Mouse (Mus musculus) midbrain, embryonic 10.5 days (tissue): Measurements from ENCODE around the gene Stk24. TPM values are rescaled to one million over a fixed set of nuclear protein-coding genes. Genes with fewer than 3 reads are reported as not detected.

Experiments
- DNase-seq: peaks from one replicate; pipeline ENCODE4 v3.0.0-alpha.2; 2017; ENCODE audit warnings: low spot score
- H3K27ac ChIP-seq: fragments of 300-500 bp; sonication (generic); replicated peaks from 2 replicates; pipeline ENCODE4 v1.5.1; 2016; ENCODE audit warnings: mild to moderate bottlenecking
- H3K27me3 ChIP-seq: fragments of 300-500 bp; sonication (generic); 2 replicates; pipeline ENCODE4 v1.6.1; 2016; ENCODE audit warnings: low read depth, mild to moderate bottlenecking; ENCODE audit not compliant: poor library complexity, severe bottlenecking
- H3K36me3 ChIP-seq: fragments of 300-500 bp; sonication (generic); 2 replicates; pipeline ENCODE4 v1.6.1; 2016; ENCODE audit warnings: mild to moderate bottlenecking, moderate library complexity
- H3K4me1 ChIP-seq: fragments of 300-500 bp; sonication (generic); 2 replicates; pipeline ENCODE4 v1.6.1; 2016
- H3K4me3 ChIP-seq: fragments of 300-500 bp; sonication (generic); 2 replicates; pipeline ENCODE4 v1.5.1; 2016; ENCODE audit warnings: mild to moderate bottlenecking, moderate library complexity
- H3K9me3 ChIP-seq: fragments of 300-500 bp; sonication (generic); replicated peaks from 2 replicates; pipeline ENCODE4 v1.6.1; 2016; ENCODE audit warnings: mild to moderate bottlenecking
- WGBS: fragments of 180-500 bp; shearing (Covaris S2); methylation state at CpG from one replicate; pipeline ENCODE4 v1.1.7; 2016; 5-methylcytosine and 5-hydroxymethylcytosine counted together
- polyA plus RNA-seq: library from polyadenylated mRNA; unstranded; fragments of >200 nt; fragmentation: Nextera tagmentation; extraction: Ambion mirVana; gene quantifications from 2 replicates; pipeline ENCODE4 v1.2.1, GENCODE M21; 2016

Gene Stk24
- polyA plus RNA-seq, 1 experiment from 2014 or later = 36.8 TPM

DNA sequence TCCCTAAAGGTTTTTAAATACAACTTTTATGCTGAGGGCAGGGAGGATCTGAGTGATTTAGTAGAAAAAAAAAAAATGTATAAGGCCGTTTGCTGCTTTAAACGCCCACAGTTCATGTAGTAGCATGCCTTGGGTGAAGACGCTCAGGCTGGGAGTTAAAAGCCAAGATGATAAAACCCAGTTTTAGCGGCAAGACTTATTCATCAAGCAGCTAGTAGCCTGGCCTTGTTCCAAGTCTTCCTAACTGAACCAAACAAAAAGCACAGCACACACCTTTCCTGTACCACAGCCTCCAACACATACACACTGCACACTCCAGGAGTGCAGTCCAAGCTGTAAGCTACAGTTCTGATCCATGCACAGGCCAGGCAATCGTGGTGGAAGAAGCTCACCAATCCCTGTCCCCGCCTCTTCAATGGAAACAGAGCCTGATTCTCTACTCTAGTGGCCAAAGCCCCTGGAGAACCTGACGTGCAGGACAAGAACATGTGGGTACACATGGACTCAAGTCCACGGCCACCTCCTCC lies 23.4 kb downstream of the Stk24 start:
- H3K27ac ChIP-seq = no peak overlapping the region
- no peak overlapping the region for H3K4me3 ChIP-seq
- H3K36me3 ChIP-seq = peaks cover 18% of the 10 kb centered on the region
- peaks cover 28% of the 10 kb centered on the region for H3K4me1 ChIP-seq
- H3K27me3 ChIP-seq = no peaks in the 10 kb centered on the region
- H3K9me3 ChIP-seq = no peaks in the 10 kb centered on the region
- 89% methylated on average over 8 of the region's 8 CpGs for WGBS
- no peak for DNase-seq

DNA sequence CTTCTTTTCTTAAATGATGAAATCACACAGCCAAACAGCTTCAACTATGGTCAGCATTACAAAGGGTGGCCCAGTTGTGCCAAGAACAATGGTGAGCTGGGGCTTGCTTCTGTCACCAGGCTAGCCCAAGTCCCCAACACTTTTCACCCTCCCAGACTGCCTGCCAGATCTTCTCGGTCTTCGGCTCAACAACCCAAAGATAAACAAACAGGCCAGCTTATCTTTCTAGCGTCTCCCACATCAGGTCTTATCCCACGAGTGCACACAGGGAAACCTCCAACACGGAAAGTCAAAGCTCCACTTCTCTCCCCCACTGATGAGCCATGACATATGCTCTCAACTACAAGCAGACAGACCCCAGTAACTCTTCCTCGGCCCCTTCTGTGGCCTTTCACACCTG lies 24.1 kb downstream of the Stk24 start:
- Histone ChIP-seq H3K4me3 (no peak overlapping the region), H3K27ac (no peak overlapping the region), H3K9me3 (no peaks in the 10 kb centered on the region), H3K4me1 (peaks cover 28% of the 10 kb centered on the region), H3K27me3 (no peaks in the 10 kb centered on the region), H3K36me3 (peaks cover 11% of the 10 kb centered on the region)
- no peak for DNase-seq
- WGBS = 68% methylated on average over 6 of the region's 6 CpGs

DNA sequence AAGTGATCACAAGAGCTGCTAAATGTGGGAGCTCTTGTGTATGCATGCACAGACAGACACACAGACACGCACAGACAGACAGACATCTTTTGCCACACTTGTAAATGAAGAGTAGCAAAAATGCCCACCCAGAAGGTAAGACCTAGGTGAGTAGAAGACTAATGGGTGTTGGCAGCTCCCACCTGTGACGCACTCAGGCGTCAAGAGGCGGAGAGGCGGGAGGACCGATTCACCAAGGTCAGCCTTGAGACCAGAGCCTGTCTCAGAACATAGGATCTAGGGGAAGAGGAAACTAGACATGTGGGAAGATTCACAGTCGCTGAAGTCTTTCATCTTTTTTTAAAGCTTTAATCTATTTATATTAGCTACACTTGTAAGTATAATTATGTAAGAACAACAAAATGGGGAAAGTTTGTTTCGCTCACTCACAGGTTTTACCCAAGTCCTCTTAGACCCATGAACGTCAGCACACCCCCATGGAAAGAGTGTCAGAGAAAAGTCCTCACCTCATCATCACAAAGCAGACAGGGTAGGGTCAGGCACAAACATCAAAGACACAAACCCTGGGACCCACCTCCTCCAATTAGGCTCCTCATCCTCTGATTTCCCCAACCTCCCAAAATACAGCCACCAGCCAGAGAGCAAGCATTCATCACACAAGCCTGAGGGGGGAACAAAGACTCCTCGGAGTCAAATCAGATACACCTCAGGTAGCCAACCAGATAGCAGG lies 26.0 kb downstream of the Stk24 start:
- no peaks in the 10 kb centered on the region for H3K9me3 ChIP-seq
- H3K27me3 ChIP-seq = no peaks in the 10 kb centered on the region
- DNase-seq = no peak
- H3K27ac ChIP-seq = no peak overlapping the region
- no peak overlapping the region for H3K4me3 ChIP-seq
- 92% methylated on average over 10 of the region's 10 CpGs for WGBS
- H3K4me1 ChIP-seq = peaks cover 9% of the 10 kb centered on the region
- H3K36me3 ChIP-seq = peaks cover 7% of the 10 kb centered on the region

DNA sequence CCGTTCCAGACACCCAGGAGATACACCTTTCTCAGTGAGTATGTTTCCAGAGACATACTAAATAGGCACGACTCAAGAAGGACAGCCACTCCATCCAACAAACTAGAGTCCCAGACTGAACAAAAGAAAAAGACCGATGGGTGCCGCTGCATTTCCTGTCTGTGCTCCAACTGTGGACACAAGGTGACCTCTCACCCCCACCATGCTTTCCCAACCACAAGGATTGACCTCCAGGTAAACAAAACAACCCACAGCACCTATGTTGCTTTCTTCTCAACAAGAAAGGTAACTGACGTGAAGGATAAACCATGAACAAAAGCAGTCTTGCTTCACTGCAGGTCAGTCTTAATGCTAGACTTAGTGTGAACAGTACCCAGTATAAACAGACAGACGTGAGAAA lies 27.1 kb downstream of the Stk24 start:
- H3K4me1 ChIP-seq = peaks cover 15% of the 10 kb centered on the region
- 88% methylated on average over 6 of the region's 6 CpGs for WGBS

DNA sequence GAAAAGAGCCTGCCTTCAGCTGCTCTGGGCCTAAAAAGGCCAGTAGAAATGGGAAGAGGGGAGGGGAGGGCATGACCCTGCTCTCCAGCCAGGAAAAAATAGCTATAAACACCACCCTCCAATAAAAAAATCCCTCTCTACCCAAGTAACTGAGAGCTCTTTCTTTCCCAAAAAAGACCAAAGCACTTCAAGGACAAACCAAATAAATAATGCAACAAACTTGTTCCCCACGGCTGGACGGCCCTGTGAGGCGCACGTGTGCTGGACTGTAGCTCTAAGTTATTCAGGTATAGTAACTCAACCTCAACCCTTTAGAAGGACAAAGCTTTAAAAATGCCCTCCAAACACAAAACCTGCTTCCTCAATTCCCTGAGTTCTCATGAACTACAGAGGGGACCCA lies 28.1 kb downstream of the Stk24 start:
- peaks cover 7% of the 10 kb centered on the region for H3K36me3 ChIP-seq
- DNase-seq = no peak
- 85% methylated on average over 4 of the region's 4 CpGs for WGBS
- H3K4me3 ChIP-seq = no peak overlapping the region
- no peaks in the 10 kb centered on the region for H3K9me3 ChIP-seq
- H3K4me1 ChIP-seq = peaks cover 16% of the 10 kb centered on the region
- H3K27ac ChIP-seq = no peak overlapping the region
- H3K27me3 ChIP-seq = no peaks in the 10 kb centered on the region

More for the DNA sequence above, 27.1 kb downstream of the Stk24 start:
- Histone ChIP-seq H3K27me3 (no peaks in the 10 kb centered on the region), H3K27ac (no peak overlapping the region), H3K9me3 (no peaks in the 10 kb centered on the region), H3K36me3 (peaks cover 7% of the 10 kb centered on the region), H3K4me3 (no peak overlapping the region)
- no peak for DNase-seq

DNA sequence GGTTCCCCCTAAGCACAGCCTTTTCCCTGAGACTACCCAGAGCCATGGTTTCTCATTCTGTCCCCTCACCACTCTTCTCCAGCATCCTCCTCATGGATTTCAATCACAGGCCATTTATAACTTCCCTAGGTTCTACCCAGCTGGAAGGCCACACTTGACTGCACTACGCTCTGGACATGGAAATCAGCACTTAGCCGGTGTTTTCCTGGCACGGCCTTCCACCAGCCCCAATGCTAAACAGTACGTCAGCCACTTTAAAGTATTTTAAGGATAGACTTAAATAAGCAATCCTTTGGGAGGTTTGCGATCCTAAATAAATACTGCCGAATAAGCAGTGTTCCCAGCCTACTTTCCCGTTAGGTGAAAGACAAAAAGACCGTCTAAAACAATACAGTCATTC lies 29.8 kb downstream of the Stk24 start:
- peaks cover under 1% of the 10 kb centered on the region; the same call in 1 of the 2 replicates for H3K36me3 ChIP-seq
- no peaks in the 10 kb centered on the region for H3K27me3 ChIP-seq
- H3K27ac ChIP-seq = no peak overlapping the region
- H3K9me3 ChIP-seq = no peaks in the 10 kb centered on the region
- peaks cover 20% of the 10 kb centered on the region for H3K4me1 ChIP-seq
- no peak for DNase-seq
- H3K4me3 ChIP-seq = no peak overlapping the region
- WGBS = 87% methylated on average over 8 of the region's 8 CpGs

DNA sequence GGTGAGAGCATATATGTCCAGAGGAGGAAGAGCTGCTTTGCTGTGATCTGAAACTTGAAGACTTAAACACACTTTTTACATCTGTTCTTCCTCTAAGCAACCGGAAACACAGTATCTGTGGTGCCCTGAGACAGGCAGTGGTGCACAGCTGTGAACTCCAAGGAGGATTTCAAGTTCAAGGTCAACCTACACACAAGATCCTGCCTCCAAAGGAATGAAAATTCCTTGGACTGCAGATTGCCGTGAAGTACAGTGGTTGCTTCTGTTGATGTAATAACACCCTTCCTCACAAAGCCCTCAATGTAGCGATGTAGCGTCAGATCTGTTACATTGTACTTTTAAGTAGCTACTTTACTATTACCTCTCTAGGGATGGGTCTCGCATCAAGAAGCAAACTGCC lies 30.5 kb downstream of the Stk24 start:
- Histone ChIP-seq H3K36me3 (no peaks in the 10 kb centered on the region), H3K27me3 (no peaks in the 10 kb centered on the region), H3K4me3 (no peak overlapping the region), H3K9me3 (no peaks in the 10 kb centered on the region), H3K27ac (no peak overlapping the region), H3K4me1 (peaks cover 17% of the 10 kb centered on the region)
- 93% methylated on average over 5 of the region's 5 CpGs for WGBS
- no peak for DNase-seq

DNA sequence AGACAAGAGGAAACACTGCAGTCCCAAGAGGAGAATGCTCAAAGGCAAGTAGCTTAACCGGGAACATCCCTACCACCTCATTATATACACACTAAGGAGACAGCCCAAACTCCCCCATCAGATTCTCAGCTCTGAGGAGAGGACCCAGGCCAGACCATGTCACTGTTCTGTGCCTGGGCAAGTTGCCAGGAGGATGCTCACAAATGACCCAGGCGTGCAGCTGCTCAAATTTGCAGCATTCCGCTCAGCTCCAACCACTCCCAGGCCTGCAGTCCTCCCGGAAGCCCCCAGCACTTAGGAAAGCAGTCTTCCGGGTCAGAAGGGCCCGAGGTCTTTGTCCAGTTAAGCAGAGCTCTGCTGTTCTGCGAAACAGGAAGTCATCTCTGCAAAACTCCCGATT lies 31.6 kb downstream of the Stk24 start:
- no peak overlapping the region for H3K27ac ChIP-seq
- no peaks in the 10 kb centered on the region for H3K9me3 ChIP-seq
- no peak for DNase-seq
- WGBS = 75% methylated on average over 8 of the region's 8 CpGs
- no peaks in the 10 kb centered on the region for H3K36me3 ChIP-seq
- no peak overlapping the region for H3K4me3 ChIP-seq
- no peaks in the 10 kb centered on the region for H3K27me3 ChIP-seq
- H3K4me1 ChIP-seq = peaks cover 13% of the 10 kb centered on the region

DNA sequence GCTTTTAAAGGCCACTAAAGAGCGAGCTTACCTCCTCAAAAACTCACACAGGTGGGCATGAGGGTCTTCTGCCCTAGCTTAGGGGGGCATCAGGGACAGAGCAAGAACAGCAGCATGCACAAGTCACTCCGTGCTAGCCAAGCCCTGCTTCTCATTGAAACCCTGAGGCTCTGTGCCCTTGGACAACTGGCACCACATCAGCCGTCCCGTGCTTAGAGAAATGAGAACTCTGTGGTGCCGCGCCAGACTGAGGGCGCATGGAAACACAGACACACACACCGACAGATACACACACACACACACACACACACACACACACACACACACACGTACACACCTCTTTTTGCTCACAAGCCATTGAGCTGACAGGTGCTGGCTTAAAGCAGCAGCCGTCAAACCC lies 32.7 kb downstream of the Stk24 start:
- no peak for DNase-seq
- no peaks in the 10 kb centered on the region for H3K36me3 ChIP-seq
- H3K4me1 ChIP-seq = peaks cover 13% of the 10 kb centered on the region
- H3K27me3 ChIP-seq = no peaks in the 10 kb centered on the region
- H3K27ac ChIP-seq = no peak overlapping the region
- no peaks in the 10 kb centered on the region for H3K9me3 ChIP-seq
- 90% methylated on average over 10 of the region's 10 CpGs for WGBS
- H3K4me3 ChIP-seq = no peak overlapping the region

DNA sequence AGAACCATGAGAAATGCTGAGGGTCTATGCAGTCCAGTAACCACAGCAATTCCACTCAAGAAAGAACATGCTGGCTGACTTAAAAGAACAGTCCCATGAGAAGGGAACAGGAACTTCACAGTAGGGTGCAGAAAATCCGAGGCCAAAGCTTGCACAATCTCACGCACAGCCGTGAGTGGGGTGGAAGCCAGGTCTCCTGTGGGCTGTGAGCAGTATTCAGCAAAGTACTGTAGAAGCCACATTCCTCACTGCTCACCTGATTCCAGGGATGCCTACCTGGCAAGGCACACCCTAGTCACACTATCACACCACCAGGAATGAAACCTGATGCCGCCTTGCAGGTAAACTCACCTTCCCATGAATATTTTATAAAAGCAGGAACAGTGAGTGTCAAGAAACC lies 33.2 kb downstream of the Stk24 start:
- Histone ChIP-seq H3K4me1 (peaks cover 13% of the 10 kb centered on the region), H3K4me3 (no peak overlapping the region), H3K27ac (no peak overlapping the region), H3K36me3 (no peaks in the 10 kb centered on the region), H3K9me3 (no peaks in the 10 kb centered on the region), H3K27me3 (no peaks in the 10 kb centered on the region)
- 76% methylated on average over 4 of the region's 4 CpGs for WGBS
- no peak for DNase-seq

DNA sequence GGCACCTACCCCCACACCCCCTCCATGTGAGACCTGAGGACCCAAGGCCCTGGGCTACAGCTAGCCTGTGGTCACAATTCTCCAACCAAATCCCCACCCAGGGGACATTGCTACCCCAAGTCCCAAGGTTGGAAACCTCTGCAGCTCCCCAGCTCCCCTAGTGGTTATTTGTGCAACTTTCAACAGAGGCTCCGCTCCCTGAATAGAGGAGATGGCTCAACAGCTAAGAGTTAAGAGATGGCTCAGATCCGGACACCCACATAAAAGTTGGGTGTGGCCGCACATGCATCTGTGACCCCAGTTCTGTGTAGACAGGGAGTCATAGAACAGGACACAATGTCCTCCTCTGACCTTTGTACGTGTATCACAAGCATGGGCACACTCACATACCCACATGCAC lies 33.8 kb downstream of the Stk24 start:
- WGBS = 82% methylated on average over 4 of the region's 4 CpGs
- H3K4me3 ChIP-seq = no peak overlapping the region
- no peak for DNase-seq
- H3K36me3 ChIP-seq = no peaks in the 10 kb centered on the region
- no peak overlapping the region for H3K27ac ChIP-seq
- no peaks in the 10 kb centered on the region for H3K27me3 ChIP-seq
- H3K9me3 ChIP-seq = no peaks in the 10 kb centered on the region
- H3K4me1 ChIP-seq = peaks cover 13% of the 10 kb centered on the region

DNA sequence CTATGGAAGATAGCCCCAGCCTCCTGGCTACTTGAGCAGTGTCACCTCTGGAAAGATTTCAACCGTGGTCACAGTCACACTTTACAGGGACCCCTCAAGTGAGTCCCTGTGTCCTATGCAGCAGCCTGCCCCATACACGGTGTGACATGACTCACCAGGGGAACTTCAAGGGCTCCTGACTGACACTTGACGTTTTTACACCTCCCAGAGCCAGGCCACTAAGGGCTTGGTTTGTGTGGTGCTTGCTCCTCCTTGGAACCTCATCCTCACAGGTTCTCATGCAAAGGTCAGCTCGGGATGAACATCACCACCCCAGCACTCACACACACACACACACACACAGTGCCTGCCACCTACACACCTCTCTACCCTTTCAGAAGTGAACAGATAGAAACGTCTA lies 34.9 kb downstream of the Stk24 start:
- 88% methylated on average over 5 of the region's 5 CpGs for WGBS
- peaks cover 17% of the 10 kb centered on the region for H3K4me1 ChIP-seq
- H3K27ac ChIP-seq = no peak overlapping the region
- no peaks in the 10 kb centered on the region for H3K9me3 ChIP-seq
- no peaks in the 10 kb centered on the region for H3K36me3 ChIP-seq
- no peak overlapping the region for H3K4me3 ChIP-seq
- H3K27me3 ChIP-seq = no peaks in the 10 kb centered on the region
- DNase-seq = no peak

DNA sequence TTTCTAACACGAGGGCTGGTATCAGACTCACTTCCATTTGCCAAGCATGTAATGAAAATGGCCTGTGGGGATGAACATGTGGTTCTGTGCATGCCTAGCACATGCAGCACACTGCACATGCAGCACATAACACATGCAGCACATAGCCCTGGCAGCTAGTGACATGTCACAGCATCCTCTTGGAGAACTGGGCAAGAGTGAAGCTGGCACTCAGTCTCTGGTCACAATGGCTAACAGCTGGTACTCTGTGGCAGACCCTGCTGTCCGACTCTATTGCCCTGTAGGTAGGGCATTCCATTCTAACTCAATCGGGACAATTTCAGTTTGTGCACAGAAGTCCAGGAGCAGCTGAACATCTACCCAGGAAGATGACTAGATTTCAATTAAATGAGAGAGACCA lies 36.9 kb downstream of the Stk24 start:
- H3K4me3 ChIP-seq = no peak overlapping the region
- DNase-seq = no peak
- no peaks in the 10 kb centered on the region for H3K9me3 ChIP-seq
- H3K27me3 ChIP-seq = no peaks in the 10 kb centered on the region
- no peaks in the 10 kb centered on the region for H3K36me3 ChIP-seq
- H3K4me1 ChIP-seq = peaks cover 17% of the 10 kb centered on the region
- 95% methylated on average over 3 of the region's 3 CpGs for whole genome bisulfite sequencing
- no peak overlapping the region for H3K27ac ChIP-seq
